Mouse (Mus musculus): ENCODE data around the gene Prpsap1.

DNA sequence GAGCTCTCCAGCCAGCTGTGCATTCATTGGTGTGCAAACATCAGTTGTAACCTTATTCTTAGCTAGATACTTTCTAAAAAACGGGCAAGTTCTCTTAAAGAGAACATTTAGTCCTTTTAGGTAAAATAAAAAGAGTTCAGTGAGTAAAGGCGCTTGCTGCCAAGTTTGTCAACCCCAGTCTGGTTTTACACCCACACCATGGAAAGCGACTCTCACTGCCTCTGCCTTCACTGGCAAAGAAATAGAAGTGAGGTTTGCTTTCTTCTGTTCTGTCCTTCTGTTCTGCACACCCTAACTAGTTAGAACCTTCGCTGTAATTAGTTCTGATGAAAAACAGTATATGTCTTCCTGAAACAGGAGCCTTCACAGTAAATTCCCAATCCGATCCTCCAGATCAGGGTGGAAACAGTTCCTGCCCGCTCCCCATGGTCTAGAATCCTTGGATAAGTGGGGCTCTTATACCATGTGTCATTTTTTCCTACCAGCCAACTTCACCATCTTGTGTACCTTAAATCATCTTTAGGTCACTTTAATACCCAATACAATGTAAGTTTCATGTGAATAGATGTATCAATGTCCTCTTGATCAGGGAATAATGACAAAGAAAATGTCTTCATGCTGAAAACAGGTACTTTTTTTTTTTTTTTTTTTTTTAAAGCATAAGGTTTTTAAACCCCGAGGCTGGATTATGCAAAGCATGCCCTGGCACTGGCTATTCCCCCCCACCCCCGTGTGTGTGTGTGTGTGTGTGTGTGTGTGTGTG, 61.2 kb downstream of the Prpsap1 start:
- TF ChIP-seq CTCF (IDR thresholded peaks at IDR 0.05; ENCODE audit: extremely low read depth, insufficient read length, insufficient replicate concordance, low read depth, low read length) = no peak
- TF ChIP-seq POLR2A (IDR thresholded peaks at IDR 0.05; ENCODE audit: low read depth, low read length) = no peak

All from small intestine, adult 2 months (tissue).